In the genomic region with DNA sequence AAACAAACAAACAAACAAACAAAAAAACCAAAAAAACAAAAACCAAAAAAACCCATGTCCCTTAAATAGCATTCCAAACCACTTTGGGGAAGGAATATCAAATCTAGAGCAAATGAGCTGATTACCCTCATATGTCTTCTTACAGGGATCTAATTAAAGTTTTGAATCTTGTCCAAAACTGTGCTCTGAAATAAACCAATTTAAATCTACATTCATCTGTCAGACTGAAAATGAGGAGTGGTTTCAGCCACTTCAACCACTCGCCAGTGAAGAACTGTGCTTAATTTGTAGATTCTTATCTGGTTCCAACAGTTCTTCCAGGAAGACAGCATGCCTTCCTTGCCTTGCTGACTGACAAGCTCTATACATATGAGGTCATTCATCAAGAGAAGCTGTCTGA, we compare ENCODE assay signal across 19 mouse cellular contexts.
"Had no signal": no experiment of that assay in that cellular context is flagged by ENCODE, and none has a peak within 500 bp of the region (broad histone marks: within the 10 kb centered on the region; RNA-seq: fewer than 3 reads in every experiment).

No protein-coding gene starts in this region.

- H3K9me3 ChIP-seq: midbrain, embryonic 10.5 days; midbrain, embryonic 12.5 days; neural tube, embryonic 13.5 days; neural tube, embryonic 15.5 days had no signal

- H3K4me3 ChIP-seq: midbrain, embryonic 10.5 days; midbrain, embryonic 12.5 days; myocyte; neural tube, embryonic 13.5 days; neural tube, embryonic 15.5 days had no signal

- H3K9ac ChIP-seq: lung, embryonic 14.5 days; midbrain, embryonic 12.5 days; neural tube, embryonic 13.5 days; neural tube, embryonic 15.5 days had no signal

- H3K4me2 ChIP-seq: lung, embryonic 14.5 days; midbrain, embryonic 12.5 days; neural tube, embryonic 13.5 days; neural tube, embryonic 15.5 days had no signal

- H3K27me3 ChIP-seq: neural tube, embryonic 15.5 days had no signal

- DNase-seq: lung, adult 18-20 months; lung, embryonic 14.5 days; lung, postnatal 10 days; lung, postnatal 4 days; midbrain, embryonic 14.5 days; retina, postnatal 1 day; right cerebral cortex, adult 18-20 months; right cerebral cortex, postnatal 25 days; right cerebral cortex, postnatal 4 days; spleen, adult 18-20 months; thymus, adult 18-20 months; thymus, postnatal 14 days; thymus, postnatal 36 days had no signal

- H3K36me3 ChIP-seq: midbrain, embryonic 10.5 days; midbrain, embryonic 12.5 days; neural tube, embryonic 13.5 days; neural tube, embryonic 15.5 days had no signal

- H3K27ac ChIP-seq: midbrain, embryonic 10.5 days; midbrain, embryonic 12.5 days; neural tube, embryonic 13.5 days; neural tube, embryonic 15.5 days had no signal

- ATAC-seq: midbrain, embryonic 16.5 days had no signal
